Mouse (Mus musculus): ENCODE data around the gene Smarca4. TPM values are rescaled to one million over a fixed set of nuclear protein-coding genes. Genes with fewer than 3 reads are reported as not detected.
A peak's percentile ranks its signal among the peaks of the same experiment; 100 is the strongest.

Smarca4 gene
- polyA plus RNA-seq, 1 experiment: 83.8 TPM

DNA sequence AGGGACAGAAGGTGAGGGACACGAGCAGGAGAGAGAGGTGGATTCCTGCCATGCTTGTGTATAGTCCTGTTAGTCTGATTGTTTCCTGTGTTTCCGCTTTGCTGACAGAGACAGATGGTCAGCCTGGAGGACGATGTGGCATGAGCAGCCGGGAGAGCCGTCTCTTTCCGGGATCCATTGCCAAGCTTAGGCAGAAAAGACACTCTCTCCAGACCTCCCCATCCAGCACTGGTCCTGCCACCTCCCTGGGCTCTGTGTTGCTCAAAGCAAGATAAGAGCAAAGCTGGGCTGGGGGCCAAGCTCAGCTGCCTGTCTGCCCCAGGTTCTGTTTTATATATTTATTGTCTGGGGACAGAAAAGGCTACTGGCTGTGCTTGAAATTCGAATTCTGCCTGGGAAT, 132.1 kb downstream of the Smarca4 start:
- no peak for DNase-seq (ENCODE audit: extremely low spot score in 1 of 2, low spot score in 1 of 2)

GRCm38 (mm10) chr9:21748491-21748890, 132.5 kb downstream of the Smarca4 start:
- DNase-seq (ENCODE audit: extremely low spot score in 1 of 2, low spot score in 1 of 2): no peak

DNA sequence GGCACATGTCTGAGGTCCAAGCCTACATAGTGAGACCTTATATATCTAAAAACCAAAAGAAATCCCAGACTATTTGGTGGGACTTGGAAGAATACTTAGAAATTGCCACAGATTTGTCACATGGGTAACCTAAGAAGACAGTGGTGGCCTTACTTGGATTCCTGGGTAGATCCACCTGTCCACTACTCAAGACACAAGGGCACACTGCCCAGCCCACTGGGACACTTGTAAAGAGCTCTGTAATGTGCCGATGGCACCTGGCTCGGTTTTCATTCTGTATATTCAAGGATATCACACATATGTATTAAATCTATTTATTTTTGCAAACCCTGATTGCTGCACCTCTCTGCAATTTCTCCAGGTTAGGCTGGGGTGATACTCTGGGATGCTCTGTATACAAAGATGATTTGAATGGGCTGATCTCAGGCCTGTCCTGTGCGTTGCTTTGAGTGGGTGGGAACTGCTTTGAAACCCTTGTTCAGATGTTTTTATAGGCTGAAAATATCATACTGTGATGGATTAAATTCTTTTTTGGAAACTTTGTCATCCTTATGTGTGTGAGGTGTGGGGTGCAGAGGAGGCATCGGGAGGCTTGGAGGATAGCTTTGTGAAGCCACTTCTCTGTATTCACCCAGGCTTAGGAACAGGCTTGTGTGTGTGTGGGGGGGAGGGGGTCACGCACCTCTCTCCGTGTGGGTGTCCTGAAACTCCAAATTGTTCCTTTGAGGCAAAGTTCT, 133.6 kb downstream of the Smarca4 start:
- DNase-seq (ENCODE audit: extremely low spot score in 1 of 2, low spot score in 1 of 2): no peak

- DNase-seq (ENCODE audit: extremely low spot score in 1 of 2, low spot score in 1 of 2): no peak
These were observed 134.4 kb downstream of the Smarca4 start for GRCm38 (mm10) chr9:21750370-21750769.

DNA sequence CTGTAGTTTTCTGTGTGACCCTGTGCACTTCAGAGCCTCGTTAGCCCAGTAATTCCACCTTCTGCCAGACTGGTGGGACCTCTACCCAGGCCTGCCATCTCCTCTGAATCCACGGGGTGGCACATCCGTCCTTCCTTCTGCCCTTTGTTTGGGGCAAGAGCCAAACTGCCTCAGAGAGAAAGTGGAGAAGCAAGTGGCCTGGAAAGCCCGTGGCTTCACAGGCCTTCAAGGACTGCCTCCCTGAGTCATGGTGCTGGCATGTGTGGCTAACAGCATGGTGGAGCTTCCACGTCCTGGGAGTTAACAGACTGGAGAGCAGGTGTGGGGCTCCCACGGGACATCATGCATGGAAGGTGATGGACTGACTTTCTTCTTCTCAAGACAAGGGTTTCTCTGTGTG, 135.4 kb downstream of the Smarca4 start:
- no peak for DNase-seq (ENCODE audit: extremely low spot score in 1 of 2, low spot score in 1 of 2)

DNA sequence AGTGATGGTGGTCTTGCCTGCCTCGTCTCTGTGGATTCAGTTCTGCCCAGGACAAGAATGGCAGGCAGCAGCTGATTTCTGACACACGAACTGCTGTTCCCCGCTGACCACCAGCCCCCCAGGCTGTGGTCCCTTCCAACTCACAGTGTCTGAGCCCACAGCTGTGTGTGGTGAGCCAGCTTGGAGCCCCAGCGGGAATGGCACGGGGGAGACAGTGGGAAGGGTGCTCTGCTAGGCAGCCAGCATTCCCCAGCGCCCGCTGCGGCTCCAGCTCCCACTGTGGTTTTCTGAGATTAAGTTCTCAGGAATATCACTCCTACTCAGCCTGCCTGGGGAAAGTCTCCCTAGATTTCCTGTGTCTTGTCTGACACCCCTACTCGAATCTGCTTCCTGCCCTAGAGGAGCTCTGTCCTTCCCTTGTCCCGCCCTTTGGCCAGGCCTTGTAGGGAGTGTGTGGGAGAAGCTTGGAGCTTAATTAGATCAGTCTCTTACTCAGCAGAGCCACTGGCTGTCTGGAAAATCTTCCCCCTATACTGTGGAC, 136.4 kb downstream of the Smarca4 start:
- DNase-seq (ENCODE audit: extremely low spot score in 1 of 2, low spot score in 1 of 2): peak in 1 of 2 experiments; percentile 65

Other genes starting within 250 kb of the Smarca4 start
- gene Ilf3, start 248.3 kb upstream of the Smarca4 start, polyA plus RNA-seq (2012; rRNA removed): 96.6 and 101 TPM in 2 replicates
- 47.6 and 48.7 TPM in 2 replicates for gene Qtrt1, start 204.3 kb upstream of the Smarca4 start, polyA plus RNA-seq (2012; rRNA removed)
- 95.8 and 97.7 TPM in 2 replicates for gene Dnm2, start 191.3 kb upstream of the Smarca4 start, polyA plus RNA-seq (2012; rRNA removed)
- 20.9 and 27.1 TPM in 2 replicates for gene Tmed1, start 105.9 kb upstream of the Smarca4 start, polyA plus RNA-seq (2012; rRNA removed)
- 0.53 and 0.56 TPM in 2 replicates for gene AB124611, start 90.0 kb upstream of the Smarca4 start, polyA plus RNA-seq (2012; rRNA removed)
- gene Carm1, start 69.3 kb upstream of the Smarca4 start, polyA plus RNA-seq (2012; rRNA removed): 63.6 and 74.3 TPM in 2 replicates
- gene Timm29, start 23.4 kb upstream of the Smarca4 start, polyA plus RNA-seq (2012; rRNA removed): 53.2 TPM in 2 replicates
- 27.6 and 27.8 TPM in 2 replicates for gene Yipf2, start 23.3 kb upstream of the Smarca4 start, polyA plus RNA-seq (2012; rRNA removed)
- gene Ldlr, start 107.3 kb downstream of the Smarca4 start, polyA plus RNA-seq (2012; rRNA removed): 13.4 and 14.4 TPM in 2 replicates
- 3.3 and 3.8 TPM in 2 replicates for gene Spc24, start 144.1 kb downstream of the Smarca4 start, polyA plus RNA-seq (2012; rRNA removed)
- gene Kank2, start 182.6 kb downstream of the Smarca4 start, polyA plus RNA-seq (2012; rRNA removed): 7.9 and 8.0 TPM in 2 replicates
- gene Angptl8, start 219.3 kb downstream of the Smarca4 start, polyA plus RNA-seq (2012; rRNA removed): not detected in 2 replicates
- 47.7 and 50.1 TPM in 2 replicates for gene Dock6, start 236.5 kb downstream of the Smarca4 start, polyA plus RNA-seq (2012; rRNA removed)